Mouse (Mus musculus): ENCODE results near the gene Pramef6. TPM values are rescaled to one million over a fixed set of nuclear protein-coding genes. Genes with fewer than 3 reads are reported as not detected.

Gene Pramef6
- polyA plus RNA-seq (2012; rRNA removed; ENCODE audit: low replicate concordance), result not detected in 2 replicates

DNA sequence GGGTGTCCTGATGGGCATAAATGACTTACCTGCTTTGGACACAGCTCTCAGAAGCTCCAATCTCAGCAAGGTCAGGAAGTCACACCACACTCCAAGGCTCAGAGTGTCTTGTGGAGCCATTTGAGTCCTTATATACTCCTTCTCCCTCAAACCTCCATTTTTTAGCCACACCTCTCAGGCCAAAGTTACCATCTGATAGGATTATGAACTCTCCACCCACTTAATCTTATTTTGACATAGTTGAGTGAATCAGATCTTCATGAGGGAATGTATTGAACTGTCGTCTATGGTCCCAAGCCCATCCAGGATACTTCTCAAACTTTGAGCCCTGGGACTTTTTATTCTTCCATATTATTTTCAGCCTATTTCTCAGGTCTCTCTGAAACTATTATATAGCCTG lies at the start of gene Pramef6:
Gene Pramef6 (minus strand): TSS at position 101 of the 400 bp plus-strand sequence.

DNA sequence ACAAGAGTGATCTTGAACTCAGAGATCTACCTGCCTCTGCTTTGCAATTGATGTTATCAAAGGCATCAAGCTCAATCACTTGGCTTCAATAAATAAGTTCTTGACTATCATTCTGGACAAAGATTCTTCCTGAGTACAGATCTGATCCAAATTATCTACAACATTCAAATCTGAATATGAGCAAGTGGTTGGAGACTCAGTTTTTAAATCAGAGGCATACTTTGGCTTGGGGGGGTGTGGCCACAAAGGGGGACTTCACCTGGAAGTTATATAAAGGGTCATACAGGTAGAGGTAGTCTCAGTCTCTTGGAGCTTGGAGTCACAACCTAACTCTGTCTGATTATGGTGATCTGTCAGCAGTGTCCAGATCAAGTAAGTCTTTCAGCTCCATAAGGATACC lies 54.0 kb downstream of the Pramef6 start, which contains the start of gene Gm13103:
Gene Gm13103 (plus strand): TSS at position 301 of the 400 bp plus-strand sequence.

Other genes with a start within 250 kb of the Pramef6 start
- not detected in 2 replicates for gene Gm13088, start 243.1 kb downstream of the Pramef6 start, polyA plus RNA-seq (2012; rRNA removed; ENCODE audit: low replicate concordance)
- not detected in 2 replicates for gene Gm13089, start 197.7 kb downstream of the Pramef6 start, polyA plus RNA-seq (2012; rRNA removed; ENCODE audit: low replicate concordance)
- not detected in 2 replicates for gene Gm13078, start 180.9 kb downstream of the Pramef6 start, polyA plus RNA-seq (2012; rRNA removed; ENCODE audit: low replicate concordance)
- not detected in 2 replicates for gene Gm13023, start 111.0 kb downstream of the Pramef6 start, polyA plus RNA-seq (2012; rRNA removed; ENCODE audit: low replicate concordance)
- gene Gm13084, start 84.3 kb downstream of the Pramef6 start, polyA plus RNA-seq (2012; rRNA removed; ENCODE audit: low replicate concordance), result not detected in 2 replicates
- gene Gm13103, start 53.9 kb downstream of the Pramef6 start, polyA plus RNA-seq (2012; rRNA removed; ENCODE audit: low replicate concordance), result not detected in 2 replicates
- gene Pramef25, start 50.6 kb upstream of the Pramef6 start, polyA plus RNA-seq (2012; rRNA removed; ENCODE audit: low replicate concordance), result not detected in 2 replicates
- gene Gm13101, start 66.6 kb upstream of the Pramef6 start, polyA plus RNA-seq (2012; rRNA removed; ENCODE audit: low replicate concordance), result not detected in 2 replicates
- not detected in 2 replicates for gene Pramef17, start 94.0 kb upstream of the Pramef6 start, polyA plus RNA-seq (2012; rRNA removed; ENCODE audit: low replicate concordance)
- gene Pramel4, start 158.7 kb upstream of the Pramef6 start, polyA plus RNA-seq (2012; rRNA removed; ENCODE audit: low replicate concordance), result not detected in 2 replicates
- gene Gm13102, start 206.1 kb upstream of the Pramef6 start, polyA plus RNA-seq (2012; rRNA removed; ENCODE audit: low replicate concordance), result not detected in 2 replicates